Mouse (Mus musculus) stomach, embryonic 14.5 days (tissue): ENCODE data around the gene Reep3. TPM values are rescaled to one million over a fixed set of nuclear protein-coding genes. Genes with fewer than 3 reads are reported as not detected.

Experiments used
- ATAC-seq: fragments of 200-750 bp; cut with Nextera tagmentation; 2 replicates; pipeline ENCODE4 v1.8.0; 2017; ENCODE audit warnings: low read depth, moderate TSS enrichment; ENCODE audit not compliant: insufficient number of reproducible peaks, insufficient read depth, low FRiP score
- H3K27ac ChIP-seq: fragments of 300-500 bp; sonication (generic); 2 replicates; pipeline ENCODE4 v1.5.1; 2014; ENCODE audit warnings: mild to moderate bottlenecking, low read length, moderate library complexity, mixed read lengths
- H3K27me3 ChIP-seq: fragments of 300-500 bp; sonication (generic); 2 replicates; pipeline ENCODE4 v1.6.1; 2014; ENCODE audit warnings: low read length, control low read depth, mixed read lengths; ENCODE audit not compliant: control insufficient read depth, insufficient read depth
- H3K36me3 ChIP-seq: fragments of 300-500 bp; sonication (generic); 2 replicates; pipeline ENCODE4 v1.6.1; 2014; ENCODE audit warnings: mild to moderate bottlenecking, control low read depth, low read length, moderate library complexity, mixed read lengths; ENCODE audit not compliant: control insufficient read depth, insufficient read depth
- H3K4me1 ChIP-seq: fragments of 300-500 bp; sonication (generic); 2 replicates; pipeline ENCODE4 v1.6.1; 2014; ENCODE audit warnings: low read length, control low read depth, mixed read lengths; ENCODE audit not compliant: control insufficient read depth, insufficient read depth
- H3K4me2 ChIP-seq: fragments of 300-500 bp; sonication (generic); replicated peaks from 2 replicates; pipeline ENCODE4 v1.6.1; 2014; ENCODE audit warnings: low read depth, low read length, control low read depth
- H3K4me3 ChIP-seq: fragments of 300-500 bp; sonication (generic); 2 replicates; pipeline ENCODE4 v1.5.1; 2014; ENCODE audit warnings: low read depth, low read length, control low read depth
- H3K9ac ChIP-seq: fragments of 300-500 bp; sonication (generic); replicated peaks from 2 replicates; pipeline ENCODE4 v1.6.1; 2014; ENCODE audit warnings: low read depth, mild to moderate bottlenecking, control low read depth, low read length, moderate library complexity, mixed read lengths
- H3K9me3 ChIP-seq: fragments of 300-500 bp; sonication (generic); 2 replicates; pipeline ENCODE4 v1.6.1; 2016; ENCODE audit warnings: low read depth, low read length, control low read depth; ENCODE audit not compliant: control insufficient read depth
- WGBS: fragments of 180-500 bp; shearing (Covaris S2); extraction: QIAGEN DNeasy Blood & Tissue Kit; methylation state at CpG from one replicate; pipeline ENCODE4 v1.1.7; 2014; 5-methylcytosine and 5-hydroxymethylcytosine counted together
- polyA plus RNA-seq: library from polyadenylated mRNA; unstranded; fragments of >200 nt; fragmentation: Nextera tagmentation; extraction: Ambion mirVana; gene quantifications from 2 replicates; pipeline ENCODE4 v1.2.1, GENCODE M21; 2014

Gene Reep3
- polyA plus RNA-seq, 1 experiment from 2014 or later: 52.6 TPM

DNA sequence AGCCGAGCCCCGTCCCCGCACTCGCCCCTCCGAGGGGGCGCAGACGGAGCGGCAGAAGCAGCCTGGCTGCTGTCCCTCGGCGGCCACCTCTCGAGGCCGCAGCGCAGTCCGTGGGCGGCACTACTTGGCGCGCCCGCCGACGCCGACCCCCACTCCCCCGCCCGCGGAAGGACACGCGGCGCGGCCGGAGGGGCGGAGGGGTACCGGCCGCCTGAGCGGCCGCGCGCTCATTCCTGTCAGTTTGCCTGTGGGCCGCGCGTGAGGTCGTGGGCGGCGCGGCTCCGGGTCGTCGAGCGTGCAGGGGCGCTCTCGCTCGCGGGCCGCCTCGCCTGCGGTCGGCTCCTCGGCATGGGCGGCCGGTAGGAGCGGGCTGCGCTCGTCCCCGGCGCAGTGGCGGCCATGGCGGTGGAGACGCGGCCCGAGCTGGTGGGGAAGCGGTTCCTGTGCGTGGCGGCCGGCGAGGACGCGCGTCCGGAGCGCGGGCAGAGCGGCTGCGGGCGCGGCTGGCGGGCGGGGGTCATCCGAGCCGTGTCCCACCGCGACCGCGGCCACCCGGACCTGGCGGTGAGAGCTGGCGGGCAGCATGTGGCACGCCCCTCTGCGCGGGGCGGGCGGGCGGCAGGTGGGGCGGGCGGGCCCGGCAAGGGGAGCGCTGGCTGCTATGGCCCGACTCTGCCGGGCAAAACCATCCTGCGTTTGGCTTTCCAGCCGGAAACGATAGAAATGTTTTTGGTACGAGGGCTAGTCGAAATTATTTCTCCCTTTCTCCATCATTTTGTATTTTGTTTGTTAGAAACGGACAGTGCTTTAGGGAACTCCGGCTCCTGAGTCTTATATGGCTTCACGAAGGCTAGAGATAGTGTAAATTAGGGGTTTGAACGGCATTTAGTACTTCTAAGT is 30.4 kb upstream of the Reep3 start:
- no peaks in the 10 kb centered on the region for H3K9me3 ChIP-seq
- no peaks in the 10 kb centered on the region for H3K36me3 ChIP-seq
- H3K4me3 ChIP-seq: peak overlapping the region; percentile 83
- ATAC-seq: peak; percentile 69
- peak overlapping the region; percentile 80 for H3K9ac ChIP-seq
- H3K4me2 ChIP-seq: peak overlapping the region; percentile 92
- H3K27ac ChIP-seq: peak overlapping the region; percentile 75
- peaks cover 6% of the 10 kb centered on the region for H3K4me1 ChIP-seq
- H3K27me3 ChIP-seq: no peaks in the 10 kb centered on the region
- WGBS: under 1% methylated on average over 95 of the region's 115 CpGs

DNA sequence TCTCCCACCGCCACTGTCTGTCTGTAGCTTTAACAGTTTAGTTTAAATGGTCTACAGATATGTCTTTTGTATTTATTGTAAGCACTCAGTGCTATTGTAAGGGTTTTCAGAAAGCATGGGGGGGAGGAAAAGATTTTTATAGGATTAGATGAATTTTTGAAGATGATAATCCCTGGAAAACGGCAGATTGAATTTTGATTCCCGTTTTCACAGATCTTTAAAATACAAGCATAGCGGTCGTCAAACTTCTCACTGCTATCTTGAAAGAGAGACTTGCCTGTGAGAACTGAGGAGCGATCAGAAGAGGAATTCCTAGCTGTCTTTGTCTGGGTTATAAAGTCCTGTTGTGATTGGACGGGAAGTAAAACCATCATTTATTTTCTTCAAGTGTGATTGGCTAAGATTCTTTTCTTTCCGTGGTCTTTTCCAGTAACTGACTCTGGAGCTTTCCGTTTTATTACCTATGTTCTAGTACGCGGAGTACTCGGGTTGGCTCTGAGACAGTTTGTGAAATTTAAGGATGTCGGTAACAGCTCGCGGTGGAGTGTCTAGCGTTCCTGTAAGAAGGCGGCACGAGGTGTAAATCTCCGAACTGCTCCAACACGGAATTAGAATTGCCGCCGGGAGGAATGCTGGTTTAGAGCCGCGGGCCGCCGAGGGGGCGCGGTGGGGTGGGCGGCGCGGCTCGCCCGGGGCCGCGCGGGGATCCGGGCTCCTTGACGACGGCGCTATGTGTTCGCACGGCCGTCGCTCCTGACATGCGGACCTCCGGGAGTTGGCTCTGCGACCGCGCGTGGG is 29.5 kb upstream of the Reep3 start:
- peak overlapping the region; percentile 75 for H3K27ac ChIP-seq
- H3K27me3 ChIP-seq: no peaks in the 10 kb centered on the region
- peak overlapping the region; percentile 80 for H3K9ac ChIP-seq
- peak overlapping the region; percentile 92 for H3K4me2 ChIP-seq
- WGBS: under 1% methylated on average over 49 of the region's 50 CpGs
- H3K4me3 ChIP-seq: peak overlapping the region; percentile 83
- peak; percentile 60; the same call in 1 of the 2 replicates for ATAC-seq
- H3K4me1 ChIP-seq: peaks cover 6% of the 10 kb centered on the region
- H3K9me3 ChIP-seq: no peaks in the 10 kb centered on the region
- H3K36me3 ChIP-seq: no peaks in the 10 kb centered on the region

DNA sequence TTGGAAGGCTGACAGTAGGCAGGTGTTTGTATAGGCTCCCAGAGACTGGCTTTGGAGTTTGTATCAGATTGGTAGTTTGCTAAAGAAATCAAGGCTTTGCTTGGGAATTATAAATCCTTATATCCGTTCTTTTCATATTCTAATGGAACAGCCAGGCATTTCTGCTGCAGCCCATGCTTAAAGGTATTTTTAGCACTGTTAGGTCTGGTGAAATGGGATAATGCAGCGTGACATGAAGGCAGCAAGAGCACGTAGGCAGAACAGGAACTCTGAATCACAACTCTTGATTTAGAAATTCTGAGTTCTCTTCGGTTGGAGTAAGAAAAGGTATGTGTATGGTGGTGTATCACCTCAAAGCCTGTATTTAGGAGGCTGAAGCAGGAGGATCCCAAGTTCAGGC is 27.4 kb upstream of the Reep3 start:
- H3K27me3 ChIP-seq: no peaks in the 10 kb centered on the region
- H3K27ac ChIP-seq: no peak overlapping the region
- WGBS: 82% methylated on average over 4 of the region's 4 CpGs
- H3K9me3 ChIP-seq: no peaks in the 10 kb centered on the region
- no peak overlapping the region for H3K4me2 ChIP-seq
- no peaks in the 10 kb centered on the region for H3K36me3 ChIP-seq
- H3K9ac ChIP-seq: no peak overlapping the region
- ATAC-seq: no peak
- H3K4me1 ChIP-seq: peaks cover 9% of the 10 kb centered on the region
- no peak overlapping the region for H3K4me3 ChIP-seq

DNA sequence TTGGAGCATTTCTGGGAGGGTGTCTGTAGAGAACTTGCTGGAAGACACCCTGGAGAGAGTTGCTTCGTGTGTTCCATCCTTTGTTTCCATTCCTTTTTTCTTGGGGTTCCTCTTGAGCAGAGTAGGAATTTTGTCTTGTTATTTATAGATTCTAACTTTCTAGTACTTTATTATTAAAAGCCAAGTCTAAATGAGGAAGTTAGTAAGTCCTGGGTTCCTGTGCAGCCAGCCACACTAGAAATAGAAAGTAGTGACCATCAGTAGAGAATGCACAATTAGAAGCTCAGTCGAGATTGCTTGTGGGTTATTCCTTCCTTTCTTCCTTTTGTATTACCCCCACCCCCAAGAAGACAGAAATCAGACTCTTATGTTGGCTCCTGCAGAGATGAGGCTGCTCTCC is 27.0 kb upstream of the Reep3 start:
- peaks cover 11% of the 10 kb centered on the region for H3K4me1 ChIP-seq
- H3K9ac ChIP-seq: no peak overlapping the region
- no peak for ATAC-seq
- H3K4me3 ChIP-seq: no peak overlapping the region
- no peaks in the 10 kb centered on the region for H3K36me3 ChIP-seq
- no peak overlapping the region for H3K4me2 ChIP-seq
- no peaks in the 10 kb centered on the region for H3K9me3 ChIP-seq
- 62% methylated on average over 2 of the region's 2 CpGs for WGBS
- H3K27me3 ChIP-seq: no peaks in the 10 kb centered on the region
- no peak overlapping the region for H3K27ac ChIP-seq

DNA sequence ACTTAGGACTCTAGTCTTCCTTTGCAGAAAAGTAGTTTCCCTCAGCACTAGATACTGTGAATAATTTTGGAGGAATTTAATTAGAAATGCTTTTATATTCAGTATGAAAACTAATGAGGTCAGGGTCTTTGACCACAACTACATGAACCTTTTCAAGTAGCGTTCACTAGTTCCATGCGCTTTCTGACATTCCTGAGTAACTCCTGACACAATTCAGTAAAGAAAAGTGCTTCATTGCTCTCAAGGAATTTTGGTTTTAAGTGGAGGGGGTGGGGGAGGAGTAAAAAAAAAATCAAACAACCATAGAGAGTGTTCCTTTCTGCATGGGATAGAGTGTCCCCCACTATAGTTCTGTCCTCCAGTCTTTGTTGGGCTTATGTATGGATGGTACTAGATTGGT is 23.9 kb upstream of the Reep3 start:
- H3K9ac ChIP-seq: no peak overlapping the region
- no peak for ATAC-seq
- no peak overlapping the region for H3K4me3 ChIP-seq
- no peak overlapping the region for H3K27ac ChIP-seq
- H3K27me3 ChIP-seq: no peaks in the 10 kb centered on the region
- H3K36me3 ChIP-seq: no peaks in the 10 kb centered on the region
- no peak overlapping the region for H3K4me2 ChIP-seq
- WGBS: 65% methylated on average over 2 of the region's 2 CpGs
- H3K4me1 ChIP-seq: peaks cover 17% of the 10 kb centered on the region
- no peaks in the 10 kb centered on the region for H3K9me3 ChIP-seq

DNA sequence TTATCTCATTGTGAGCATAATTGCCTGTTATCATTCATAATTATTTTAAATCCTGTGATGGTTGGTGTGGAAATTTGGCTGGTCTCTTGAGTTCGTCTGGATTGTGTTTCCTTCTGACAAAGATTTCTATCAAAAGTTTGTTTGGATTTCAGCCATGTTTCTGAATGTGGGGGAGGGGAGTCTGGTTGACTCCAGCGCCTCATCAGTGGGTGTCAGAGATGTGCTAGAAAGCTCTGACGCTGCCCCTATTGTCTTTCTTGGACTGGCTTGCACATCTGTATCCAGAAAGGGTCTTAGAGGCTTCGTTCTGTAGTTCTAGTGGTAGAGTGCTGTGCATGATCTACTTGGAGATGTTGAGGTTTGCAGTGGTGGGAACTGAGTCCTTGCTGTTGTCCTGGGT is 23.4 kb upstream of the Reep3 start:
- Histone ChIP-seq H3K4me3 (no peak overlapping the region), H3K9me3 (no peaks in the 10 kb centered on the region), H3K36me3 (no peaks in the 10 kb centered on the region), H3K9ac (no peak overlapping the region), H3K4me2 (no peak overlapping the region), H3K27ac (no peak overlapping the region), H3K27me3 (no peaks in the 10 kb centered on the region), H3K4me1 (peaks cover 22% of the 10 kb centered on the region)
- ATAC-seq: no peak
- WGBS: 55% methylated on average over 4 of the region's 4 CpGs

DNA sequence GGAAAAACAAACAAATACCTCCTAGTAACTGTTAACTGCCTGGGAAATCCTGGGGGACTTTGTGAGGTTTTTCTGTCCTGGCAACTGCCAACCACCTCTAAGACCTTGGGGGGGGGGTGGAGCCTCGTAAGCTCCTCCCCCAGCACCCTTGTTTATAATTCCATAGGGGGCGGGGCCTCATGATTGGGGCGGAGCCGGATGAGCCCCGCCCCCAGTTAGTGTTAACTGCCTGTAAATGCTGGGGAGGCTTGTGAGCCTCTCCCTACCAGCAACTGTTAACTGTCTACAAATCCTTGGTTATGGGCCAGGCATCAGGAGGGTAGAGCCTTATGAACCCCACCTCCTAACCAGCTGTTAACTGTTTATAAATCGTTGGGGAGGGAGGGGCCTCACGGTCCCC is 22.5 kb upstream of the Reep3 start:
- Histone ChIP-seq H3K4me2 (no peak overlapping the region), H3K4me3 (no peak overlapping the region), H3K9ac (no peak overlapping the region), H3K9me3 (no peaks in the 10 kb centered on the region), H3K36me3 (no peaks in the 10 kb centered on the region), H3K4me1 (peaks cover 25% of the 10 kb centered on the region), H3K27me3 (no peaks in the 10 kb centered on the region), H3K27ac (no peak overlapping the region)
- 50% methylated on average over 7 of the region's 7 CpGs for WGBS
- no peak for ATAC-seq

DNA sequence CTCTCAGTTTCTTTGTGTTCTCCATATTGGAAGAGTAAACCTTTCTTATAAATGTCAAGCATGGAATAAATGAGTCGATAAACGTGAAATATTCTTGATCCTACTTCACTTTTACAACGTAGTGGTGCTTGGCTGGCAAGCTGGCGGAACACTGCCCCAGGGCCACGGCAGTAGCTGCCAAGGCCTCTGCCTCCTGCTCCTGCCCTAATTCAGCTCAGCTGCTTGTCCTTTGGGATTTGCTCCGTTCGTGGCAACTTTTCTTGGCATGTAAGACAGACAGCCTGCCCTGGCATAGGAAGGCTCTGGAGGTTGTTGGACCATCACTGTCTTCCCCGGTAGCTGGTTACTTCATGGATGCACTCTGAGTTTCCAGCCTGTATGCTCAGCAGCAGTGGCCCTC is 19.5 kb upstream of the Reep3 start:
- 73% methylated on average over 8 of the region's 8 CpGs for WGBS
- Histone ChIP-seq H3K4me3 (no peak overlapping the region), H3K9me3 (no peaks in the 10 kb centered on the region), H3K9ac (no peak overlapping the region), H3K27me3 (no peaks in the 10 kb centered on the region), H3K4me1 (peaks cover 31% of the 10 kb centered on the region), H3K36me3 (no peaks in the 10 kb centered on the region), H3K4me2 (no peak overlapping the region), H3K27ac (no peak overlapping the region)
- no peak for ATAC-seq
